Mouse (Mus musculus) layer of hippocampus, adult 8-10 months (tissue): ENCODE results near the gene Ube4b. TPM values are rescaled to one million over a fixed set of nuclear protein-coding genes. Genes with fewer than 3 reads are reported as not detected.
A peak's percentile ranks its signal among the peaks of the same experiment; 100 is the strongest.
"Not testable (repeated sequence)": the region's sequence is repeated elsewhere in the genome, so short reads cannot be mapped to it uniquely, and the experiment has no call there.

ENCODE experiments used
- DNase-seq, 2 experiments: peaks; one replicate each; pipeline ENCODE4 v3.0.0; 2022; ENCODE audit warnings: low spot score in 2 of 2
- total RNA-seq, 4 experiments: library from RNA; stranded (reverse); gene quantifications; 2 replicates each; pipeline ENCODE4 v1.2.4; 2022

Ube4b gene
- 100 to 1,000 TPM in 2 of 4 experiments, 10 to 100 TPM in 2; 91.3 to 108 (median 97.6) TPM for total RNA-seq

DNA sequence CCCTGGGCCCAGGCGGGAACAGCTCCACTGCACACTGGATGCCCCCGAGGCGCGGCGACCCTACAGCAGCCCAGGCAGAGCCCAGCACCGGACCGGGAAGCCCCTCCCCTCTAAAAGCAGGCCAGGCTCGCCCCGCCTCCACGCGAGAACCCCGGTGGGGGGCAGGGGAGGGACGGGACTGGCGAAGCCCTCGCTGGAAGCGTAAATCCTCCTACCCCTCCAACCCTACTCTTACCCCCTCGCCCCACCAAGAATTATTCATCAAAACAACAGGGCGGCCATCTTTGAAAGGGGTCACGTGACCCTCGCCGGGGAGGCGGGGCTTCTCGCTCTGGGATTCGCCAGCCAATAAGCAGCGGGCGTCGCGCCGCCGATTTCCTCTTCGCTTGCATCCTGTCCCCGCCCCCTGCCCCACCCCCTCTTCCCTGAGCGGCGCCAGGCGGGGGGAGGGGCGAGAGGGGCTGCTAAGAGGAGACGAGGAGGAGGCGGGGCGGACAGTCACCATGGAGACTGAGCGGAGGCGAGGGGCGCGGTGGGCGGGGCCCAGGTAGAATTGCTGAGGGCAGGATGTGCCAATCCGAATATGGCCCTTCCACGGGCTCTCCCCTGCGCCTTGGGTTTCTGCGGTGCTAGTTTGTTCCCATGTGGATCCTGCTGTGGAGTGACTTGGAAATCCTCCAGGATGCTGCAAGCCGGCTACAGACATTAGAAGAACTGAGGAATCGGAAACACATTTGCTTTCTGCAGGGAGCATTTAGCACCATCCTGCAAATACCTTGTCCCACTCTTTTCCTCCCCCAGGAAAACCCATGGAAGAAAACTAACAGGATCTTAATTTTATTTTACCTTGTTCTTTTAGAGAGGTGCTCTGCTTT lies at the start of gene Ube4b:
TSS of gene Ube4b (minus strand) at position 425 of the 875 bp plus-strand sequence.
- DNase-seq = peak; percentile 95 to 97

- DNase-seq = no peak
Observed at GRCm38 (mm10) chr4:149475096-149475495, 48.5 kb upstream of the Ube4b start.

DNA sequence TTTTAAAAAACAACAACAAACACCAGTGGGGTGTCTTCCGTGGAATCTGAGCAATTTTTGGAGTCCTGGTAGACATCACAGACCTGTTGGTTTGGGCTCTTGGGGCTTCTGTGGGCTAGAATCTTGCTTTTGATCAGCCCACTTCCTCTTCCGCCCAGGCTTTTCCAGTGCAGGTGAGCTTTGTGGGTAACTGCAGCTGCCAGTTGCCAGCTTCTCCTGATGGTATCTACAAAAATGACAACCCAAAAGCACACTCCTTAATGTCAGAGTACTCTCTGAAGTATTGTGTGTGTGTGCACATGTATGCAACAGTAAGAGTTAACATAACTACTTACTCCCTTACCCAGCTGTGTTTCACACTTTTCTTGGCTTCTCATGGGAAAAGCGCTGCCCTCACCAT lies 43.0 kb upstream of the Ube4b start:
- DNase-seq = no peak

- no peak for DNase-seq
Observed at GRCm38 (mm10) chr4:149463435-149463950, 36.9 kb upstream of the Ube4b start.

DNA sequence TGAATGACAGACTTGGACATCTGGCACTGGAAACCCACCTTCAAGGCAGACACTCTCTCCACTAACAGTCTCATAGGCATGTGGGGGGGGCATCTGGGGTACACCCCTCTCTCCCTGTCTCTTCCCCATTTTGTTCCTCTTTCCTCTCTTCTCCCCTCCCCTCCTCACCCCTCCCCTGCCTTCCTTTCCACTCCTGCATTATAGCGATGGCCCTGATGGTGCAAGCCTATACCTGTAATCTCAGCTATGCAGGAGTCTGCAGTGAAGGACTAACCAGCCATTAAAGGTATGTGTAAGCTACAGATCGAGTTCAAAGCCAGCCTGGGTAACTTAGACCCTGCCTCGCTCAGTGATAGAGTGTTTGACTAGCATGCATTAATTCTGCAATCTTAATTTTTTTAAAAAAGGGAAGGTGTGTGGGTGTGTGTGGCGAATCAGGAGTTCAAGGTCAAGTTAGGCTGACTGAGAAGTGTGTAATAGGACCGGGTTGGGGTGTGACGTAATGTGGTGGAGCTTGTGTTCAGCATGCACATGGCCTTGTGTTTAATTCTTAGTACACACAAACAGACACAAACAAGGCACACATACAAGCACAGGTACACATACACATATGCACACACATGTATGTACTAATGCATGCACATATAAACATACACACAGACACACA lies 35.9 kb upstream of the Ube4b start:
- DNase-seq = no peak

GRCm38 (mm10) chr4:149461579-149462304 lies 35.2 kb upstream of the Ube4b start:
- no peak for DNase-seq

GRCm38 (mm10) chr4:149460475-149460874 lies 33.9 kb upstream of the Ube4b start:
- not testable (repeated sequence) for DNase-seq

DNA sequence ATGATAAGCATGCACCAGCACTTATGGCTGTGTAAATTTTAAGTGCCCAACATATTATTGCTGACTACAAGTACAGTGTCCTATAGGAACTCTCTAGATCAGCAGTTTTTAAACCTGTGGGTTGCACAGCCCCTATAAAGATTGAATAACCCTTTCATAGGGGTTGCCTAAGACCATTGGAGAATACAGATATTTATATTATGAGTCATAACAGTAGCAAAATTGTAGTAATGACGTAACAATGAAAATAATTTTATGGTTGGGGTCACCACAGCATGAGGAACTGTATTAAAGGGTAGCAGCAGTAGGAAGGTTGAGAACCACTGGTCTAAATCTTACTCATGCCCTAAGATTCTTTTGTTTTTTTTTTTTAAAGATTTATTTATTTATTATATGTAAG lies 32.9 kb upstream of the Ube4b start:
- no peak for DNase-seq

GRCm38 (mm10) chr4:149458526-149458925 lies 32.0 kb upstream of the Ube4b start:
- no peak for DNase-seq

DNA sequence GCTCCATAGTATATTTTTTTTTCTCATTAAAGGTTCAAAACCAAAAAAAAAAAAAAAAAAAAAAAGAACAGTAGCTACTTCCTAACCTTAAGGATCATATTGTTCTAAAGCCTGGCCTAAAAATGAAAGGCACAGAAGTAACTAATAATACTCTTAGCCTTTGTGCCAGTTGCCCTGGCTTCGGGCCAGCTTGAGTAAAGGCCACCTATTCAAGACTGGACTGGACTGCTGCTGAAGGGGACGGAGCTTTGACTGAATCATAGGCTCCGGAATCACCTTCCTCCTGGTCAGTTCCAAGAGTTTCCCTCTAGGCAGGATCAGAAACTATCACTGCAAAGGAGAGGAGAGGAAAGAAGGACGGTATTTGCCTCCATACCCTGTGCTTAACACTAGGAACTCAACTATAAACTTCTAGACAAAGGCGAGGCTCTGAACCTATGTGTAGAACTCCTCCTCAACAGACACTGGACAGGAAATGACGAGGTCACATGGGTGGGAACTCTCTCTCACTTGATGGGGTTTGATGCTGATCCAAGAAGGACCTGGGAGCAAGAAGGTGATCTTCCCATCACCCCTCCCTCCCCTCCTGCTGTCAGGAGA lies 31.4 kb upstream of the Ube4b start:
- DNase-seq = no peak

- not testable (repeated sequence) for DNase-seq
Observed at GRCm38 (mm10) chr4:149457163-149457562, 30.6 kb upstream of the Ube4b start.

GRCm38 (mm10) chr4:149454879-149455278 lies 28.3 kb upstream of the Ube4b start, which contains the start of gene Rbp7:
TSS of gene Rbp7 (minus strand) at chr4:149454978.
- DNase-seq = no peak

- no peak for DNase-seq
Observed at GRCm38 (mm10) chr4:149454263-149454662, 27.7 kb upstream of the Ube4b start.

DNA sequence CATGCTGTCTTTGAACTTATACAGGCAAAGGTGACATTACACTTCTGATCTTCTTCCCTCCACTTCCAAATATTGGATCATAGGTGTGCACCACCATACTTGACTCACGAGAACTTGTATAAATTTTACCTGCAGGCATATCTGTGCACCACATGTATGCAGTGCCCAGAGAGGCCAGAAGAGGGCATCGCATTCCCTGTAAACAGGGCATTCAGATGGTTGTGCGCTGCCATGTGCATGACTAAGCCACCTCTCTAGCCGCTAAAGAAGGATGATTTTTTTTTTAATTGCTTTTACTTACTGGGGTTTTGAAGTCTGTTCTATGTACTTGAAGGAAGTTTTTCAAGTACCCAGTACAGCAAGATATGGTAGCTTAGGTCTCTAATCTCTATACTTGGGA lies 27.1 kb upstream of the Ube4b start:
- DNase-seq = no peak

GRCm38 (mm10) chr4:149450636-149451035 lies 24.1 kb upstream of the Ube4b start:
- DNase-seq = no peak

- no peak for DNase-seq
Observed at GRCm38 (mm10) chr4:149446309-149446708, 19.8 kb upstream of the Ube4b start.

- no peak for DNase-seq
Observed at GRCm38 (mm10) chr4:149445868-149446267, 19.3 kb upstream of the Ube4b start.

DNA sequence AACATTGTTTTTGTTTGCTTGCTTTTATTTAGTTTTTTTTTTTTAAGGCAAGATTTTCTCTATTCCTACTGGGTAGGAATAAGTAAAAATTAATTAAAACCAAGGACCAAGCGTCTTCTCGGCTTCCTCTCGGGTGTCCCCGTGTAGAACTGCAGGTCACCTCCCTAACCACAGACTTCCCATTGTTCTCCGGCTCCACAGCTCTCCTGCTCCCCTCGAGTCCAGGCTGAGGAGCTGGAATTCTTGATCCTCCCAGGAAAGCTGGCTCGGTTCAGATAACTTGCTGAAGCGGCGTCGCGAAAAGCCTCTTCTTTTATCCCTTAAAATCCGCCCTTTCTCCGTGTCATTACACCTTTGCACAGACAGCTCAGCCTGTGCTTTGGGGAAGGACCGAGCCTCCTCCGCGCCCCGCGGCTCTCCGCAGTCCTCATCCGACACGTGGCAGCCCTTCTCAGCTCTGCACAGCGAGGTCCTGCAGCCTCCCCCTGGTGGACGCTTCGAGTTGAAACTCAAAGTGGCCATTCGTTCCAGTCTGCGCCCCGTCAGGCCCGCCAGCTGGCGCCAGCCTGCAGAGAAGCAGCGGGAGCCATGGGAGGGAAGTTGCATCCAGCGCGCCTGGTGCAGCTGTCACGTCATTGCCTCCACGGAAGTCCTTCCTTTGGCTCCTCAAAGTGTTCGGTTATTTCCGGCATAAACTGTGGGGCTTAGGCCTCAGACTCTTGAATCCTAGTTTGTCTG lies 18.6 kb upstream of the Ube4b start:
- peak; percentile 82 to 83 for DNase-seq

- DNase-seq = no peak
Observed at GRCm38 (mm10) chr4:149444465-149444864, 17.9 kb upstream of the Ube4b start.

DNA sequence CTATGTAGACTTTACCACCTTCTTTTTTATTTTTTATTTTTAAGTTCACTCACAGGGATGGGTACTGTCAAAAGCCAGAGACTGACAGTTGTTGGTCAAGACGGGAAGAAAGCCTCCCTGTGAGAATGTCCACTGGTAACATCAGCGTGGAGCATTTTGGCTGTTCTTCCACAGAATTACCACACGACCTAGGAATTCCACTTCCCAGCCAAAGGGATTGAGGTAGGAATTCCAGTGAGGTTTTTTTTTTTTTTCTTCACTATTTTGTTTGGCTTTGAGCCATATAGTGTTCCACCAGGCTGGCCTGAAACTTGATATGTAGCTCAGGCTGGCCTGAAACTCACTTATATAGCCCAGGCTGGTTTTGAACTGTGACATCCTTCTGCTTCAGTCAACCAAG lies 15.9 kb upstream of the Ube4b start:
- DNase-seq = no peak

DNA sequence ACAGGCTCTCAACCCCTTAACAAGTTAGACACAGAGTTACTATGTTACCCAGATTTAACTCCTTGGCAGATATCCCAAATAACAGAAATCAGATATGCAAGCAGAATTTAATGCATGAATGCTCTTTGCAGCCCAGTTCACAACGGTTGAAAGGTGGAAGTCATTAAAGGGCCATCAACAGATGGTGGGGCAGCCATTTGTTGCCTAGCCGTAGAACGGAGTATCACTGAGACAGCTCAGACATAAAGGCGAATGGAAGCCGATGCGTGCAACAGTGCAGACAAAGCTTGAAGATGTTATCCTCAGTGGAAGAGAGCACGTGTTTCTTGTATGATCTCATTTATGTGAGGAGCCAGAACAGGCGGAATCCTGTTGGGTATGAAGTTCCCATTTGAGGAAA lies 14.0 kb upstream of the Ube4b start:
- no peak for DNase-seq
